Mouse (Mus musculus) kidney, adult 11 months (tissue): ENCODE measurements around the gene Olfr490.

Experiments
- DNase-seq: peaks from one replicate; pipeline ENCODE4 v3.0.0; 2022

The Olfr490 gene

GRCm38 (mm10) chr7:108288834-108289233 lies at the start of gene Olfr490:
Olfr490 (minus strand) TSS chr7:108288934.
- DNase-seq: no peak

- no peak for DNase-seq
Measured at GRCm38 (mm10) chr7:108323574-108323973, 34.8 kb upstream of the Olfr490 start, which contains the start of gene Olfr492. Olfr492 (minus strand) TSS chr7:108323674.

GRCm38 (mm10) chr7:108313151-108313550 lies 24.4 kb upstream of the Olfr490 start, which contains the start of gene Olfr491:
Olfr491 (plus strand) TSS chr7:108313451.
- no peak for DNase-seq

- no peak for DNase-seq
Measured at GRCm38 (mm10) chr7:108258247-108258646, 30.5 kb downstream of the Olfr490 start, which contains the start of gene Olfr488. Olfr488 (minus strand) TSS chr7:108258347.
